Mouse (Mus musculus): ENCODE results near the gene Hist2h4. TPM values are rescaled to one million over a fixed set of nuclear protein-coding genes. Genes with fewer than 3 reads are reported as not detected.
"Not testable (repeated sequence)": the region's sequence is repeated elsewhere in the genome, so short reads cannot be mapped to it uniquely, and the experiment has no call there.

Gene Hist2h4
- polyA plus RNA-seq, 1 experiment from 2014 or later = 2.7 TPM

- 12% methylated on average over 8 of the region's 8 CpGs for WGBS (ENCODE audit: insufficient replicate concordance)
- H3K9ac ChIP-seq (ENCODE audit: low read depth, low read length) = peak overlapping the region; percentile 79
- peaks cover 4% of the 10 kb centered on the region; the same call in 1 of the 2 replicates for H3K4me1 ChIP-seq (ENCODE audit: control insufficient read depth, insufficient read depth, low read length)
- H3K4me3 ChIP-seq (ENCODE audit: low read depth, low read length) = peak overlapping the region; percentile 56
- H3K4me2 ChIP-seq = peak overlapping the region; percentile 93
- H3K27ac ChIP-seq (ENCODE audit: low read depth, low read length) = peak overlapping the region; percentile 80
- H3K9me3 ChIP-seq (replicated peaks; ENCODE audit: control insufficient read depth, low read length) = no peaks in the 10 kb centered on the region
- H3K27me3 ChIP-seq (ENCODE audit: control insufficient read depth, insufficient read depth, low read length) = 0 out of 2 replicates have a peak, but pooled peaks cover 2% of the 10 kb centered on the region
- ATAC-seq (replicated peaks; ENCODE audit: insufficient number of reproducible peaks, low FRiP score, low TSS enrichment) = peak; percentile 29; the same call in 1 of the 2 replicates
- H3K36me3 ChIP-seq (ENCODE audit: control insufficient read depth, insufficient read depth, low read length) = no peaks in the 10 kb centered on the region
Observed at GRCm38 (mm10) chr3:96277428-96277799, 14.3 kb upstream of the Hist2h4 start.

- H3K27ac ChIP-seq (ENCODE audit: low read depth, low read length) = no peak overlapping the region
- H3K4me3 ChIP-seq (ENCODE audit: low read depth, low read length) = no peak overlapping the region
- H3K9me3 ChIP-seq (replicated peaks; ENCODE audit: control insufficient read depth, low read length) = no peaks in the 10 kb centered on the region
- H3K9ac ChIP-seq (ENCODE audit: low read depth, low read length) = no peak overlapping the region
- no peak overlapping the region for H3K4me2 ChIP-seq
- H3K4me1 ChIP-seq (ENCODE audit: control insufficient read depth, insufficient read depth, low read length) = peaks cover 4% of the 10 kb centered on the region; the same call in 1 of the 2 replicates
- no peak for ATAC-seq (replicated peaks; ENCODE audit: insufficient number of reproducible peaks, low FRiP score, low TSS enrichment)
- H3K36me3 ChIP-seq (ENCODE audit: control insufficient read depth, insufficient read depth, low read length) = no peaks in the 10 kb centered on the region
- 80% methylated on average over 17 of the region's 17 CpGs for WGBS (ENCODE audit: insufficient replicate concordance)
- H3K27me3 ChIP-seq (ENCODE audit: control insufficient read depth, insufficient read depth, low read length) = no peaks in the 10 kb centered on the region
Observed at GRCm38 (mm10) chr3:96273591-96274465, 10.7 kb upstream of the Hist2h4 start.

GRCm38 (mm10) chr3:96269511-96270474, 6.7 kb upstream of the Hist2h4 start, which contains the start of gene Hist2h2bb:
Hist2h2bb (plus strand) TSS chr3:96269752.
- H3K9ac ChIP-seq (ENCODE audit: low read depth, low read length) = peak within 1 kb of the TSS; percentile 79
- H3K4me1 ChIP-seq (ENCODE audit: control insufficient read depth, insufficient read depth, low read length) = no peaks in the 10 kb centered on the region
- peak within 1 kb of the TSS; percentile 97 for H3K27ac ChIP-seq (ENCODE audit: low read depth, low read length)
- H3K9me3 ChIP-seq (replicated peaks; ENCODE audit: control insufficient read depth, low read length) = no peaks in the 10 kb centered on the region
- H3K4me2 ChIP-seq = peak within 1 kb of the TSS; percentile 77
- H3K27me3 ChIP-seq (ENCODE audit: control insufficient read depth, insufficient read depth, low read length) = no peaks in the 10 kb centered on the region
- whole genome bisulfite sequencing (ENCODE audit: insufficient replicate concordance) = under 1% methylated on average over 45 of the region's 45 CpGs
- peak; percentile 95 for ATAC-seq (replicated peaks; ENCODE audit: insufficient number of reproducible peaks, low FRiP score, low TSS enrichment)
- no peaks in the 10 kb centered on the region for H3K36me3 ChIP-seq (ENCODE audit: control insufficient read depth, insufficient read depth, low read length)
- H3K4me3 ChIP-seq (ENCODE audit: low read depth, low read length) = peak within 1 kb of the TSS; percentile 39

GRCm38 (mm10) chr3:96268776-96269378, 5.8 kb upstream of the Hist2h4 start:
- H3K4me3 ChIP-seq (ENCODE audit: low read depth, low read length) = peak overlapping the region; percentile 39
- H3K27me3 ChIP-seq (ENCODE audit: control insufficient read depth, insufficient read depth, low read length); H3K36me3 ChIP-seq (ENCODE audit: control insufficient read depth, insufficient read depth, low read length); H3K9me3 ChIP-seq (replicated peaks; ENCODE audit: control insufficient read depth, low read length); H3K4me1 ChIP-seq (ENCODE audit: control insufficient read depth, insufficient read depth, low read length): not testable (repeated sequence)
- WGBS (ENCODE audit: insufficient replicate concordance) = under 1% methylated on average over 9 of the region's 44 CpGs
- peak overlapping the region; percentile 79 for H3K9ac ChIP-seq (ENCODE audit: low read depth, low read length)
- peak; percentile 13; the same call in 1 of the 2 replicates for ATAC-seq (replicated peaks; ENCODE audit: insufficient number of reproducible peaks, low FRiP score, low TSS enrichment)
- peak overlapping the region; percentile 97 for H3K27ac ChIP-seq (ENCODE audit: low read depth, low read length)
- H3K4me2 ChIP-seq = peak overlapping the region; percentile 77

GRCm38 (mm10) chr3:96268051-96268775, 5.1 kb upstream of the Hist2h4 start, which contains the start of gene Hist2h3b:
Hist2h3b (plus strand) TSS chr3:96268654.
- peak within 1 kb of the TSS; percentile 79 for H3K9ac ChIP-seq (ENCODE audit: low read depth, low read length)
- ATAC-seq (replicated peaks; ENCODE audit: insufficient number of reproducible peaks, low FRiP score, low TSS enrichment) = peak; percentile 52
- WGBS (ENCODE audit: insufficient replicate concordance) = 27% methylated on average over 28 of the region's 30 CpGs
- no peaks in the 10 kb centered on the region; the same call in 1 of the 2 replicates for H3K4me1 ChIP-seq (ENCODE audit: control insufficient read depth, insufficient read depth, low read length)
- peak within 1 kb of the TSS; percentile 97 for H3K27ac ChIP-seq (ENCODE audit: low read depth, low read length)
- H3K4me3 ChIP-seq (ENCODE audit: low read depth, low read length) = peak within 1 kb of the TSS; percentile 39
- H3K4me2 ChIP-seq = peak within 1 kb of the TSS; percentile 77
- no peaks in the 10 kb centered on the region for H3K36me3 ChIP-seq (ENCODE audit: control insufficient read depth, insufficient read depth, low read length)
- no peaks in the 10 kb centered on the region for H3K9me3 ChIP-seq (replicated peaks; ENCODE audit: control insufficient read depth, low read length)
- H3K27me3 ChIP-seq (ENCODE audit: control insufficient read depth, insufficient read depth, low read length) = no peaks in the 10 kb centered on the region

DNA sequence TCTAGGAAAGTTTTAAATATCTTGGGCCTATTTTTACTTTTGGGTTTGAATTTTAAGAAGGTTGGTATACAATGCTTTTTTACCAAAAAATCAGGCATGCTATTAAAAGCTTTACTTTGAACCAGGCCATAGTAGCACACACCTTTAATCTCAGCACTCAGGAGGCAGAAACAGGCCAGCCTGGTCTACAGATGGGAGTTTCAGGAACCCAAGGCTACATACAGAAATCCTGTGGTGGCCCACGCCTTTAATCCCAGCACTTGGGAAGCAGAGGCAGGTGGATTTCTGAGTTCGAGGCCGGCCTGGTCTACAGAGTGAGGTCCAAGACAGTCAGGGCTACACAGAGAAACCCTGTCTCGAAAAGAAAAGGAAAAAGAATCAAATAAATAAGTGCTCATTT, 4.4 kb upstream of the Hist2h4 start:
- Histone ChIP-seq H3K9ac (ENCODE audit: low read depth, low read length) (no peak overlapping the region), H3K9me3 (replicated peaks; ENCODE audit: control insufficient read depth, low read length) (no peaks in the 10 kb centered on the region), H3K4me3 (ENCODE audit: low read depth, low read length) (no peak overlapping the region), H3K27ac (ENCODE audit: low read depth, low read length) (peak overlapping the region; percentile 82), H3K4me2 (peak overlapping the region; percentile 61), H3K36me3 (ENCODE audit: control insufficient read depth, insufficient read depth, low read length) (no peaks in the 10 kb centered on the region), H3K4me1 (ENCODE audit: control insufficient read depth, insufficient read depth, low read length) (no peaks in the 10 kb centered on the region; the same call in 1 of the 2 replicates), H3K27me3 (ENCODE audit: control insufficient read depth, insufficient read depth, low read length) (no peaks in the 10 kb centered on the region)
- no peak for ATAC-seq (replicated peaks; ENCODE audit: insufficient number of reproducible peaks, low FRiP score, low TSS enrichment)
- 80% methylated on average over 4 of the region's 4 CpGs for WGBS (ENCODE audit: insufficient replicate concordance)

GRCm38 (mm10) chr3:96266132-96266710, 3.1 kb upstream of the Hist2h4 start:
- Histone ChIP-seq H3K9ac (ENCODE audit: low read depth, low read length) (no peak overlapping the region), H3K36me3 (ENCODE audit: control insufficient read depth, insufficient read depth, low read length) (no peaks in the 10 kb centered on the region), H3K27me3 (ENCODE audit: control insufficient read depth, insufficient read depth, low read length) (no peaks in the 10 kb centered on the region), H3K27ac (ENCODE audit: low read depth, low read length) (no peak overlapping the region), H3K4me3 (ENCODE audit: low read depth, low read length) (no peak overlapping the region), H3K4me1 (ENCODE audit: control insufficient read depth, insufficient read depth, low read length) (peaks cover 5% of the 10 kb centered on the region), H3K4me2 (no peak overlapping the region), H3K9me3 (replicated peaks; ENCODE audit: control insufficient read depth, low read length) (no peaks in the 10 kb centered on the region)
- no peak for ATAC-seq (replicated peaks; ENCODE audit: insufficient number of reproducible peaks, low FRiP score, low TSS enrichment)
- 60% methylated on average over 8 of the region's 8 CpGs for WGBS (ENCODE audit: insufficient replicate concordance)

Data from heart, embryonic 11.5 days (tissue).